Mouse (Mus musculus) adrenal gland, postnatal 4 days (tissue): ENCODE data around the gene Trim34a. TPM values are rescaled to one million over a fixed set of nuclear protein-coding genes. Genes with fewer than 3 reads are reported as not detected.

Source experiments
- total RNA-seq, 2 experiments: library from RNA; stranded (reverse); gene quantifications; 2 replicates each; pipeline ENCODE4 v1.2.3; 2021

The Trim34a gene
- total RNA-seq, 2 experiments from 2014 or later = 11.1 to 11.7 TPM

Other genes starting within 250 kb of the Trim34a start
- gene Olfr638, start 245.7 kb upstream of the Trim34a start, total RNA-seq = not detected
- under 1 TPM in 1 of 2 experiments, not detected in 1; 0.08 TPM for gene Olfr639, start 227.2 kb upstream of the Trim34a start, total RNA-seq
- not detected for gene Olfr640, start 218.9 kb upstream of the Trim34a start, total RNA-seq
- not detected for gene Olfr641, start 209.0 kb upstream of the Trim34a start, total RNA-seq
- gene Olfr642, start 191.8 kb upstream of the Trim34a start, total RNA-seq = not detected
- not detected for gene 4930516K23Rik, start 183.0 kb upstream of the Trim34a start, total RNA-seq
- gene Olfr644, start 172.6 kb upstream of the Trim34a start, total RNA-seq = not detected
- gene Olfr645, start 159.0 kb upstream of the Trim34a start, total RNA-seq = not detected
- not detected for gene Olfr646, start 139.6 kb upstream of the Trim34a start, total RNA-seq
- not detected for gene Ubqln5, start 114.6 kb upstream of the Trim34a start, total RNA-seq
- gene Olfr643, start 107.1 kb upstream of the Trim34a start, total RNA-seq = not detected
- not detected for gene Ubqln3, start 101.2 kb upstream of the Trim34a start, total RNA-seq
- not detected for gene Ubqlnl, start 93.9 kb upstream of the Trim34a start, total RNA-seq
- gene Olfm5, start 79.6 kb upstream of the Trim34a start, total RNA-seq = not detected
- gene Olfr648, start 61.1 kb upstream of the Trim34a start, total RNA-seq = under 1 TPM in 1 of 2 experiments, not detected in 1; 0.11 TPM
- gene Olfr649, start 48.5 kb upstream of the Trim34a start, total RNA-seq = not detected
- gene Trim6, start 25.7 kb upstream of the Trim34a start, total RNA-seq = 1 to 10 TPM; 2.1 to 2.7 TPM
- gene Trim5, start 43.6 kb downstream of the Trim34a start, total RNA-seq = 1 to 10 TPM; 6.7 to 7.5 TPM
- 10 to 100 TPM; 17.8 to 21.4 TPM for gene Trim12a, start 71.0 kb downstream of the Trim34a start, total RNA-seq
- gene Trim34b, start 85.0 kb downstream of the Trim34a start, total RNA-seq = 1 to 10 TPM; 1.0 to 1.2 TPM
- gene Trim12c, start 108.9 kb downstream of the Trim34a start, total RNA-seq = 10 to 100 TPM; 15.6 to 15.9 TPM
- not detected for gene Trim30b, start 125.4 kb downstream of the Trim34a start, total RNA-seq
- under 1 TPM; 0.22 to 0.28 TPM for gene Trim30c, start 156.4 kb downstream of the Trim34a start, total RNA-seq
- gene Trim30a, start 220.7 kb downstream of the Trim34a start, total RNA-seq = 1 to 10 TPM; 4.9 to 6.5 TPM